Mouse (Mus musculus) neutrophil, adult 5-6 weeks (primary cell): ENCODE data around the gene Crygn. TPM values are rescaled to one million over a fixed set of nuclear protein-coding genes. Genes with fewer than 3 reads are reported as not detected.

Experiments used
- ATAC-seq: fragments of 151-379, 151-347 bp; 2 replicates; pipeline ENCODE4 v1.8.0; 2017; ENCODE audit warnings: mild to moderate bottlenecking, moderate TSS enrichment; ENCODE audit not compliant: insufficient number of reproducible peaks, poor library complexity, low FRiP score, severe bottlenecking; ENCODE audit errors: extremely low read depth
- total RNA-seq: library from RNA; stranded (forward); fragments of 200-1000 nt; gene quantifications from 2 replicates; pipeline ENCODE4 v1.2.3, GENCODE M21; 2017

Gene Crygn
- total RNA-seq, 1 experiment from 2014 or later: not detected

- no peak for ATAC-seq
These were observed 34.1 kb downstream of the Crygn start for GRCm38 (mm10) chr5:24723527-24724269.

- ATAC-seq: no peak
These were observed 38.0 kb downstream of the Crygn start for GRCm38 (mm10) chr5:24719852-24720251.

GRCm38 (mm10) chr5:24718076-24718475 is 39.7 kb downstream of the Crygn start:
- ATAC-seq: no peak

GRCm38 (mm10) chr5:24713987-24714386 is 43.8 kb downstream of the Crygn start:
- ATAC-seq: no peak

GRCm38 (mm10) chr5:24713199-24713598 is 44.6 kb downstream of the Crygn start:
- no peak for ATAC-seq

GRCm38 (mm10) chr5:24711615-24712014 is 46.2 kb downstream of the Crygn start:
- ATAC-seq: no peak

GRCm38 (mm10) chr5:24709962-24710361 is 47.8 kb downstream of the Crygn start:
- ATAC-seq: no peak

- no peak for ATAC-seq
These were observed 53.2 kb downstream of the Crygn start for GRCm38 (mm10) chr5:24704615-24705014.

GRCm38 (mm10) chr5:24701271-24701670 is 56.5 kb downstream of the Crygn start:
- ATAC-seq: no peak

Other genes with a start within 250 kb of the Crygn start
- not detected in 2 replicates for gene Gbx1, start 230.8 kb downstream of the Crygn start, total RNA-seq
- not detected in 2 replicates for gene Asb10, start 217.0 kb downstream of the Crygn start, total RNA-seq
- not detected in 2 replicates for gene 4931409K22Rik, start 201.2 kb downstream of the Crygn start, total RNA-seq
- gene Abcf2, start 180.5 kb downstream of the Crygn start, total RNA-seq: 40.0 and 40.4 TPM in 2 replicates
- gene Chpf2, start 171.3 kb downstream of the Crygn start, total RNA-seq: 28.4 and 37.9 TPM in 2 replicates
- 0.25 and 1.0 TPM in 2 replicates for gene Smarcd3, start 133.6 kb downstream of the Crygn start, total RNA-seq
- gene Nub1, start 72.5 kb downstream of the Crygn start, total RNA-seq: 95.3 and 96.3 TPM in 2 replicates
- gene Wdr86, start 27.3 kb downstream of the Crygn start, total RNA-seq: 0.12 TPM in 1 of 2 replicates, not detected in the other
- 48.2 and 59.8 TPM in 2 replicates for gene Rheb, start 84.6 kb upstream of the Crygn start, total RNA-seq